Mouse (Mus musculus) urinary bladder, adult 18-20 months (tissue): Measurements from ENCODE around the gene Ranbp2.

Experiments
- DNase-seq, 2 experiments: peaks; one replicate each; pipeline ENCODE4 v3.0.0; 2022; ENCODE audit warnings: low spot score in 2 of 2, mixed read lengths in 2 of 2

Gene Ranbp2

DNA sequence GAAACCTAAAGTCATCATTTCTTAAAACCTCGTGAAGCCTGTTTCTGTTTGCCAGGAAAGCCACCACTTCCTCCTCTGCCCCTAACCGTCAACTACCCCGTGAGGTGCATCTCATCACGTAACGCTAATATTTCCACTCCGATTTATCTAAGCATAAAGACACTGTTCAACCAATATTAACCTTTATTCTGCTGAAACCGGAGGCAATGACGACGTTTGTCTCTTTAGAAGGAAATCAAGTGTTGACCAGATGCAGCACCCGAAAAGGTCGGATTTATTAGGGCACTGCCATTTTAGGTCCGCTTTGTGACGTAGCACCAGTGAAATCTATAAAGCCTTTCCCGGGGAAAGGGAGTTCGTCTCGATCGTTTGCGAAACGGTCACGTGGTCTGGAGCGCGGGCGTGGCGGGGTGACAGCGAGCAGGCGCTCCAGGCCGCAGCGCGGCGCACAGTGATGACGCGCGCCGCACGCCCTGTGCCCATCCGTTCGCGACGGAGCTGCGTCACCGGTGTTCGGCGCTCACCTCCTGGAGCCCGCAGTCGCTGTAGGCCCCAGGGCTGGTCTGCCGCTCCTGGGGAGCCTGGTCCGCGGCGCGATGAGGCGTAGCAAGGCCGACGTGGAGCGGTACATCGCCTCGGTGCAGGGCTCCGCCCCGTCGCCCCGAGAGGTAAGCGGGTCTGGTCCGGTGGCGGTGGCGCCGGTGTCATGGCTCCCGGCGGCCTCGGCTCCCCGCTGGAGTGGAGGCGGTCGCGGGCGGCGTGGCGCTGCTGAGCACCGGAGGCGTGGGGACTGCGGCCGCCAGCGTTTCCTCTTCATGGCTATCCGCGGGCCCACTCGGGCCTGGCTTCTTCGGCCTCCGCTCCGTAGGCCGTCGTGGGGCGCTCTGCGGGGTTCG, at the start of gene Ranbp2:
Gene Ranbp2, plus strand, starts transcription at position 537 of the 896 bp plus-strand sequence.
- DNase-seq, result peak; percentile 96 to 97

DNA sequence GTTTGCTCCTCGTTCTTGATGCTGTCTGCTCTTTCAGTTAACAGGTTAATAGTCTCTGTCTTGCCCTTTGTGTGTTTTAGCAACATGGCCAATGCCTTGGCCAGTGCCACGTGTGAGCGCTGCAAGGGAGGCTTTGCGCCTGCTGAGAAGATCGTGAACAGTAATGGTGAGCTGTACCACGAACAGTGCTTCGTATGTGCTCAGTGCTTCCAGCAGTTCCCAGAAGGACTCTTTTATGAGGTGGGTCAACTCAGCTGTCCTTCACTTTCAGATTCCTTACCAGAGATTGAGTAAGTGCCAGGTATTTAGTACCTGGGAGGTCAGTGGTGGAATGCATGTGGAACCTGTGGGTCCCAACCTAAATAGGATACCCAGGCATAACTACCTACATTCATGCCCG, 47.8 kb upstream of the Ranbp2 start:
- DNase-seq, result no peak

DNA sequence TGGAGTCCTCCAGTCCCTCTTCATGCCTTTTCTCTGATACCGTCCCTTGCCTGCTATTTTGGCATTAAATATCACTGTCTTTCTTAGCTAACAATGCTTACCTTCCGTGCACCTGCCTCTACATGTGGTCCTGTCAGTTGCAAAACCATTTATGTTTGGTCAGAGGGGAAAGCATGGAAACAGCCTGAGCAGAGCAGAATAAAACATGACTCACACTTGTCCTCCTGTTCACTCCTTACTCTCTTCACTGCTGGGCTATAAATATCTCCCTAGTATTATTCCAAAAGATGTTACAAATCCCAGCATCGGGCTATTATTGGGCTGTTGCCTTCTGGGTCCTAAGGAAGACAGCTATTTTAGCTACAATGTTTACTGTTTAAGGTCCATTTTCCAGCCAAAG, 44.9 kb upstream of the Ranbp2 start:
- peak in 1 of 2 experiments; percentile 16 for DNase-seq

DNA sequence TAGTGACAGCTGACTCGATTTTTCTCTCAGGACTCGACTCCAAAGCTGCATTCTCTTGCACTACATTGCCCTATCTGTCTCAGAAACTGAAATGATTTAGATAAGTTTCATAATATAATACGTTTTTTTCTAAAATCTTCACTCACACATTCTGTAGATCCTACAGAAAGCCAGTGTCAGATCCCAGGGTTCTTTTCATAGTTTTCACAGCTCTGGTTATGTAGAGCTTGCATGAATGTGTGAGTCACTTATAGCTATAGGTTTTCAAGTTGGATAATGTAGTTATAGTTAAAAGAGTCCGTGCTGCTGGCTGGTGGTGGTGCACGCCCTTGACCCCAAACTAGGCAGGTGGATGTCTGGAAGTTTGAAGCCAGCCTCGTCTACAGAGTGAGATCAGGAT, 42.1 kb upstream of the Ranbp2 start:
- no peak for DNase-seq

DNA sequence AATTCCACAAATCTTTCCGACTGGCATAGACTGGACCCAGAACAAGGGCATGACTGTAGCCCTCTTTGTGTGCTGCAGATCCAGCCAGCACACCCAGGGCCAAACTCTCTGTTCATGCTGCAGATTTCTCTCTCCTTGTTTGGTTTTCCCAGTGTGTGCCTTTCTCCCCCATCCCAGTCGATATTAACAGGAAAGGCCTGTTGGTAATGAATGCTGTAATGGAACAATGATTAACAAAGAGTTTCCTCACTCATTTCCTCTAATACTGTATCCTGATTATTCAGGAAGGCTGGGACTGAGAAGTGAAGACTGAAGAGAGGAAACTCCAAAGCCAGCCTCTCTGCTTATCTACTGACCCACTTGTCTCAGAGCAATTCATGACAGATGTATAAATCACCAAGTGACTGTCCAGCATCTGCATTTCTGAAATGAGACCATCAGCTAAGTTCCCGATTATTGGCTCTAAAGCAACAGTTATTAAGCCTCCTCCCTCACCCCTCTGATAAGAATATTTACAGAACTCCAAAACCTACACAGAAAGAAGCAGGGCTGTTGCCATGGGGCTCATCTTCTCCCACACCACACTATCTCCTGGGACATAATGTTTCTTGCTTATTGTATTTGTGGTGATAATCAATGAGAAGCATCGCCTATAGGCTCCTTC, 41.3 kb upstream of the Ranbp2 start:
- DNase-seq, result no peak

DNA sequence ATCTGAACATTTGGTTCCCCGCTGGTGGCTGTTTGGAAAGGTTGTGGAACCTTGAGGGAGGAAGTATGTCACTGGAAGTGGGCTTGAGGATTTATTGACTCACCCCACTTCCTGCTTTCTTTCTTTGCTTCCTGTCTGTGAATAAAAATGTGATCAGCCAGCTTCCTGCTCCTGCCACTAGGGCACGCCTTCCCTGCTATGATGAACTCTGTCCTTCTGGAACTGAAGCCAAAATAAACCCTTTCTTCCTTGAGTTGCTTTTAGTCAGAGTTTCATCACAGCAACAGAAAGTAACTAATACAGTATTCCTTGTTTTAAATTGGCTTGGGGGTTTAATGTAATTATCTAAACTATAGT, 40.8 kb upstream of the Ranbp2 start:
- no peak for DNase-seq

DNA sequence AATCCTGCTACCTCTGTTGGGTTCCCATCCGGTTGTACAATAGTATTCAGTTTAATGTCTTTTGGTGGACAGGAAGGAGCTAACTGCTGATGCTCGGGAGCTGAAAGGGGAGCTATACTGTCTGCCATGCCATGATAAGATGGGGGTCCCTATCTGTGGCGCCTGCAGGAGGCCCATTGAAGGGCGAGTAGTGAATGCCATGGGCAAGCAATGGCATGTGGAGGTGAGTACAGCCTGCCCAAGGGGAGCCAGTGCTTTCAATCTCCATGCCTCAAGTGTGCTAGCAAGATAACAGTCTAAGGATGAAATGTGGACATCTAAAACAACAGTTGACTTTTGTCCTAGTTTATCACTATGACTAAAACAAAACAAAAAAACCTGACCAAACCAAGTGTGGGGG, 34.4 kb upstream of the Ranbp2 start:
- DNase-seq, result no peak

DNA sequence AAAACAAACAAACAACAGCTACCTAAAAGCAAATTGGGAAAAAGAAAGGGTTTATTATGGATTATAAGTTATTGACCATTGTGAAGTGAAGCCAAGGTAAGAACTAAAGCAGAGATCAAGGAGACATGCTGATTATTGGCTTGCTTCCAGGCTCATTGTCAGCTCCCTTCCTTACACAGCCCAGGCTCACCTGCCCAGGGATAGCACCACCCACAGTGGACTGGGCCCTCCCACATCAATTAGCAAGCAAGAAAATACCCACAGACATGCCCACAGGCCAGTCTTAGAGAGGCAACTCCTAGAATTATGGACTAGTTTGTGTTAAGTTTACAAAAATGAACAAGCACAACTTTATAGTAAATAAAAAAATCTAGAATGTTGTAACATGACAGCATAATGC, 33.9 kb upstream of the Ranbp2 start:
- no peak for DNase-seq

DNA sequence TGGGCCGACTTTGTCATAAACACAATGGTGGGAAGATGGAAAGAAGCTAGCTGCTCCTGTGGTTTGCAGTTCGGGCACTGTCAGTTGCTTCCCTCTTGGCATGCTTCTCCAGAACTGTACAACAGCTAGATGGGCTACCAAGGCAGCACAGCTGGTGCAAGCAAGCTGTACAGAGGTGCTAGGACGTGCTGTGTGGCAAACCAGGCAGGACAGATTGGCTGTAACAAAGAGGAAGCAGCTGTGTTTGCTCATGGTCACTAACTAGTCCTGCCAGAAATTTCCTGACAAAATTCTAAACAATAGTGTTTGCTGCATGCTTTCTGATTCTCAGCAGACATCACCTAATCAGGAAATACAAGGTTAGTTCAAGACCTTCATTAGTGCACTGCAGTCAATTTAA, 30.0 kb upstream of the Ranbp2 start:
- no peak for DNase-seq

DNA sequence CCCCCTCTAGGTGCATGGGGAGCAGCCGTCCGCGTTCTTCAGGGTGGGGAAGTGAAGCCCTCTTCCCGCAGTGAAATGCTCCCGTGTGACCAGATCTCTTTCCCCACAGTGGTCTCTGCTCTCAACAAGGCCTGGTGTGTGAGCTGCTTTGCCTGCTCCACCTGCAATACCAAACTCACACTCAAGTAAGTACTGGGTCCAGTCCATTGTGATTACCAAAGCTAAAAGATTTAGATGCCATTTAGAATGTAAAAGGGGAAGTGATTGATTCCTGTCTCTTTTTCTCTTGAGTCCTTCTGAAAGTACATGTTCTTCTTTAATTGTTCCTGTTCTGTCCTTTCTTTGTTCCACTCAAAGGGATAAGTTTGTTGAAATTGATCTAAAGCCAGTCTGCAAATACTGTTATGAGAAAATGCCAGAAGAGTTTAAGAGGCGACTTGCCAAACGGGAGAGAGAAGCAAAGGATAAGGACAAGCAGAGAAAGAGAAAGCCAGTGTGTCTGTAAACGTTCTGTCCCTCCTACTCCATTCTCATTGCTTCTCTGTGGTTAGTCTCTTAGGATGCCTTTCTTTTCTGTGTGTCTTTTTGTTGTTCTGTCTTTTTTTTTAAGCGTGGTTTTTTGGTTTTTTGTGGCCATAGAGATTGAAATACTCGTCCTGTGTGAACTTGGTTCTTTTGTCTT, 28.3 kb upstream of the Ranbp2 start:
- no peak for DNase-seq

DNA sequence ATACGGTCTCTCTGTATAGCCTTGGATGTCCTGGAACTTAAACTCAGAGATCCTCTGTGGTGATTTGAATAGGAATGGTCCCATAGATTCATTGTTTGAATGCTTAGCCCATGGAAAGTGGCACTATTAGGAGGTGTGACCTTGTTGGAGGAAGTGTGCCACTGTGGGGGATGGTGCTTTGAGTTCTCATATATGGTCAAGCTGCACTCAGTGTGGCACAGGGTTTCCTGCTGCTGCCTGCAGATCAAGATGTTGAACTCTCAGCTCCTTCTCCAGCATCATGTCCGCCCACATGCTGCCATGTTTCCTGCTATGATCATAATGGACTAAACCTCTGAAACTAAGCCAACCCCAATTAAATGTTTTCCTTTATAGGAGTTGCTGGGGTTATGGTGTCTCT, 18.8 kb upstream of the Ranbp2 start:
- DNase-seq, result no peak

DNA sequence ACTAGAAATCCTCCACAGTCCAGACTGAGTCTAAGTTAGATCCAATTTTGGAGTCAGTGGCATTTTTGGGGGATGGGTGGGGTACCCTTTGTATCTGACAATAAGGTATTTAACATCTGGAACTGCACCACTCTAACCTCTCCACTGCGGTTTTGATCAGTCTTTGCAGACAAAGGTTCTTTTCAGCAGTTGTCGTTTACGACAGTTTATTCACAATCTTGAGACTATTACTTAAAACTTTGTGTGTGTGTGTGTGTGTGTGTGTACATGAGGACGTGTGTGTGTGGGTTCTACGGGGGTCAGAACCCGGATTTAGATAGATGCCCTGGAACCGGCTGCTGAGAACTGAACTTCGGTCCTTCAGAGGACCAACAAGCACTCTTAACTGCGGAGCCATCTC, 870 bp upstream of the Ranbp2 start:
- DNase-seq, result peak in 1 of 2 experiments; percentile 6

DNA sequence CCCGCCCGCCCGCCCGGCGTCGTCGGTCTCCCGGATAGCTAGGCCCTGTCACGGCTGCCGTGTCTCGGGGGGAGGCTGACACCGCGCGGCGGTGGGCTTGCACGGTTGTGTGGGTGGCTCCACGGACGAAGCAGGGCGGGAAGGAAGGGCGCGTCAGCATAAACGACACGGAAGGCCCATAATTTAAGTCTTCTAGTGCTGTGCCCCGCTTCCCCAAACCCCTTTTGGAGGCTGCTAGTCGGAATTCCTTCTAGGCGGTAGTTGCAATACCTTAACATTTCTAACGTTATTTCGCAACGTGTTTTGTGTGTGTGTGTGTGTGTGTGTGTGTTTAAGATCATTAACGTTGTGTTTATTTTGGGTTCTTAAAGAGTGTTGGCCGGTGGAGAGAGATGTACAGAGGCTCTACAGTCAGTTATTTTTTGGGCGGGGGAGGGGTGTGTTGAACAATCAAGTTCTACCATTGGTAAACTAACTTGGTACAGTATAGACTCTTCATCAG, 611 bp downstream of the Ranbp2 start:
- DNase-seq, result no peak

DNA sequence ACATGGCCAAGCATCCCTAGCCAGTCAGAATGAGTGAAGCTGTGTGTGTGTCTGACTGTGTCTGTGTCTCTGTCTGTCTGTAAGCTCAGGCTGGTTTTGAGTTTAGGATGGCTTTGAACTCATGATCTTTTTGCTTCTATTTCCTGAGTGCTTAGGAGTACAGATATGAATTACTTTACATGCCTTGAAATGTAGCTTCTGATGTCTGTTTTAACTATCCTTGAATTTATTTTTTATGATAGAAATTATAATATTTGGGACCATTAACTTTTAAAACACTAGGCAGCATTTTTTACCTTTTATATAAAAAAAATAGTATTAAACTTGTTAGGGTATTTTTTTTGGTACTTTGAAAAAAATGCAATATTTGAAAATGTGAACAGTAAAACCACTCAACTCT, 4.9 kb downstream of the Ranbp2 start:
- no peak for DNase-seq

DNA sequence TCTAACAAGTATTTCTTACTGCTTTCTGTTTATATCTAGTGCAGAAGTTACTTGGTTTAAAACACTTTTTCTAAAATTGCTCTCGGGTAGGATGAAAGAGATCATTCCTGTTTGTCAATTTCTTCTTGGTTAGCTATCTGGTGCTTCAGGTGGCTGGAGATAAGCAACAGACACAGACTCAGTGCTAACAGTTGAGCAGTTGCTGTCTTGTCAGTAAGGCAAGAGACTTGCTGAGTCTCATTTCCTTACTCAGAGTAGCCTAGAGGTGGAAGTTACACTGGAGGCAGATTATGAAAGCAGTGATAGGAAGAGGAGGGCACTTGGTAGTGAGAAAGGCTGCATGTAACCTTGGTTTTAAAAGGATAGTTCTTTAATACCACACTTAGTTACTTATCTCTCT, 5.5 kb downstream of the Ranbp2 start:
- DNase-seq, result no peak

DNA sequence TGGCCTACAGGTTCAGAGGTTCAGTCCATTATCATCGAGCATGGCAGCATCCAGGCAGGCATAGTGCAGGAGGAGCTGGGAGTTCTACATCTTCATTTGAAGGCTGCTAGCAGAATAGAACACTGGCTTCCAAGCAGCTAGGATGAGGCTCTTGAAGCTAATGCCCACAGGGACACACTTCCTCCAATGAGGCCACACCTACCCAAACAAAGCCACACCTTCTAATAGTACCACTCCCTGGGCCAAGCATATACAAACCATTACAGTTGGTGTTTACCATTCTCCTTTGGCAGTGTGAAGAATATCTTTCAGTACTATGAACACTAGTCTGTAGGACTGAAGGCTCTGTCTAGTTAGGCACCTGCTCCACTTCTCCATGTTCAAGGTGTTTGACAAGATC, 13.2 kb downstream of the Ranbp2 start:
- no peak for DNase-seq

DNA sequence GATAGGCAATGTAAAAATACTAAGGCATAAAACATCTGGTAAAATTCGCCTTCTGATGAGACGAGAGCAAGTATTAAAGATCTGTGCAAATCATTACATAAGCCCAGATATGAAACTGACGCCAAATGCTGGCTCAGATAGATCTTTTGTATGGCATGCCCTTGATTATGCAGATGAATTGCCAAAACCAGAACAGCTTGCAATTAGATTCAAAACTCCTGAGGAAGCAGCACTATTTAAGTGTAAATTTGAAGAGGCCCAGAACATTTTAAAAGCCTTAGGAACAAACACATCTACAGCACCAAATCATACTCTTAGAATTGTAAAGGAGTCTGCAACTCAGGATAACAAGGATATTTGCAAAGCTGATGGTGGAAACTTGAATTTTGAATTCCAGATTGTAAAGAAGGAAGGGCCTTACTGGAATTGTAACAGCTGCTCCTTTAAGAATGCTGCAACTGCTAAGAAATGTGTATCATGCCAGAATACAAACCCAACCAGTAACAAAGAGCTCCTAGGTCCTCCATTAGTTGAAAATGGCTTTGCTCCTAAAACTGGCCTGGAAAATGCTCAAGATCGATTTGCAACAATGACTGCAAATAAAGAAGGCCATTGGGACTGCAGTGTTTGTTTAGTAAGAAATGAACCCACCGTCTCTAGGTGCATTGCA, 30.5 kb downstream of the Ranbp2 start:
- no peak for DNase-seq

DNA sequence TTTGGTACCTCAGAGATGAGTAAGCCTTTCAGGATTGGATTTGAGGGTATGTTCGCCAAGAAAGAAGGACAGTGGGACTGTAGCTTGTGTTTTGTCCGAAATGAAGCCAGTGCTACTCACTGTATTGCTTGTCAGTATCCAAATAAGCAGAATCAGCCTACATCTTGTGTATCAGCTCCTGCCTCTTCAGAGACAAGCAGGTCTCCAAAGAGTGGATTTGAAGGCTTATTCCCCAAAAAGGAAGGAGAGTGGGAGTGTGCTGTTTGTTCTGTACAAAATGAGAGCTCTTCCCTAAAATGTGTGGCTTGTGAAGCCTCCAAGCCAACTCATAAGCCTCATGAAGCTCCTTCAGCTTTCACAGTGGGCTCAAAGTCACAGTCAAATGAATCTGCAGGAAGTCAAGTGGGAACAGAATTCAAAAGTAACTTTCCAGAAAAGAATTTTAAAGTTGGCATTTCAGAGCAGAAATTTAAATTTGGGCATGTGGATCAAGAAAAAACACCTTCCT, 31.4 kb downstream of the Ranbp2 start:
- DNase-seq, result no peak

DNA sequence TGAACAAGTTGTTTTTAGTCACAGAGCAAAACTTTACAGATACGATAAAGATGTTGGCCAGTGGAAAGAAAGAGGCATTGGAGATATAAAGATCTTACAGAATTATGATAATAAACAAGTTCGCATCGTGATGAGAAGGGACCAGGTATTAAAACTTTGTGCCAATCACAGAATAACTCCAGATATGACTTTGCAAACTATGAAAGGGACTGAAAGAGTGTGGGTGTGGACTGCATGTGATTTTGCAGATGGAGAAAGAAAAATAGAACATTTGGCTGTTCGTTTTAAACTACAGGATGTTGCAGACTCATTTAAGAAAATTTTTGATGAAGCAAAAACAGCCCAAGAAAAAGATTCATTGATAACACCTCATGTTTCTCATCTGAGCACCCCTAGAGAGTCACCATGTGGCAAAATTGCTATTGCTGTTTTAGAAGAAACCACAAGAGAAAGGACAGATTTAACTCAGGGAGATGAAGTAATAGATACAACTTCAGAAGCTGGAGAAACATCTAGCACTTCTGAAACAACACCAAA, 33.3 kb downstream of the Ranbp2 start:
- DNase-seq, result no peak

DNA sequence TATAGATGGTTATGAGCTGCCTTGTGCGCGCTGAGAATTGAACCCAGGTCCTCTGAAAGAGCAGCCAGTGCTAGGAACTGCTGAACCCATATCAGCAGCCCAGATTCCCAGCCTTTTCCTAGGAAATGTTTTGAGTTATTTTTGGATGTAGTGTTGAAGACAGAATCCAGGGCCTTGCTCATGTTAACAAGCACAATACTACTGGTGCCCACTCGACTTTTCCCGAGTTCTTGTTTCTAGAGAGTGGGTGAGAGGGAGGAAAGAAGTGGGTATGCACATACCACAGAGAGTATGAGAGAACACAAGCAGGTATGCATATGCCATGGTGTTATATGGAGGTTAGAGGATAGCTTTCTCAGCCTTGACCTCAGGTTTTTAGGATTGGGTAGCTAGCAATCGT, 44.3 kb downstream of the Ranbp2 start:
- no peak for DNase-seq

DNA sequence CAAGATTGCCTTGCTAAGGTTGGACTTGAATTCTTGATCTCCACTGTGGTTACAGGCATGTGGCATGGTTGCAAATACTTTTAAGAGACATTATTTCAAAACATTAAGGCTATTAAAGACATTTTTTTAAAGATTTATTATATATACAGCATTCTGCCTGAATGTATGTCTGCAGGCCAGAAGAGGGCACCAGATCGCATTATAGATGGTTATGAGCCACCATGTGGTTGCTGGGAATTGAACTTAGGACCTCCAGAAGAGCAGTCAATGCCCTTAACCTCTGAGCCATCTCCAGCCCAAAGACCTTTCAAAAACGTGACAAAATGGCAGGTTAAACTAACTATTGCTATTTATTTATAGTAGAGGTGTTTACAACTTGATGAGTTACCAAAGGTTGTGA, 48.9 kb downstream of the Ranbp2 start:
- no peak for DNase-seq

DNA sequence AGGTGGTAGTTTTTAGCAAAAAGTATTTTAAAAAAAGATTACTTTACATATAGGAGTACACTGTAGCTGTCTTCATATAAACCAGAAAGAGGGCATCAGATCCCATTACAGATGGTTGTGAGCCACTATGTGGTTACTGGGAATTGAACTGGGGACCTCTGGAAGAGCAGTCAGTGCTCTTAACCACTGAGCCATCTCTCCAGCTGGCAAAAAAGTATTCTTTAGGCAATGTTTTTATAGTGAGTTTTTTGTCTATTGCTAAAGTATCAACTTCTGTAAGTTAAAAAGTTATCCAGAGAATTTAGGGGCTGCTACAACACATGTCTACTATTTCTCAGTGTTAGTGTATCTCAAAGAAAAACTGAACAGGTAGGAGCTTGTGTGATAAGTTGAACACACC, 50.0 kb downstream of the Ranbp2 start:
- DNase-seq, result no peak
